Mouse (Mus musculus) left cerebral cortex, postnatal 36 days (tissue): ENCODE measurements around the gene Gm21748. TPM values are rescaled to one million over a fixed set of nuclear protein-coding genes. Genes with fewer than 3 reads are reported as not detected.
"Not testable (repeated sequence)": the region's sequence is repeated elsewhere in the genome, so short reads cannot be mapped to it uniquely, and the experiment has no call there.

Source experiments
- DNase-seq, 2 experiments: peaks; one replicate each; pipeline ENCODE4 v3.0.0; 2021 to 2022; ENCODE audit warnings: low spot score in 2 of 2, mixed read lengths in 1 of 2
- intact Hi-C: fragments of 180-260 bp; cut with DNase I; formaldehyde crosslinking; loops from one replicate; pipeline ENCODE4 v1.15.1; 2025
- total RNA-seq, 2 experiments: library from RNA; stranded (reverse); gene quantifications; 2 replicates each; pipeline ENCODE4 v1.2.3; 2021

Gene Gm21748
- total RNA-seq = not detected

DNA sequence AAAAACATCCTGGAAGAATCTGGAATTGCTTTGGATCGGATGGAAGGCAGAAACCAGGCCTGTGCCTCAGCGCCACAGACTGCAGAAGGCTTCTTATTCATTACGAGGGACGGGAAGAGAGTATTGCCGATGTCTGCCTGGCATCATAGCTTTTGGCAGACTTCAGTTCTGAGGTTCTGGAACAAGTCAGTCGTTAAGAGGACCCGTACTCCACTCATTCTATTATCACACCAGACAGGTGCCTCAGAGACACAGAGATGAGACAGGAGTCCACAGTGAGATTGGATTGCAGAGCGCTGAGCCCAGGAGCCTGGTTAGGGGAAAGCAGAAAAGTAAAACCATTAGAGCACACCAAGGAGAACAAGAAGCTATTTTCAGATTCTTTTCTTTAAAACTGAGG is at the start of gene Gm21748:
Gene Gm21748, minus strand, starts transcription at position 101 of the 400 bp plus-strand sequence.
- intact Hi-C loops, DNase-seq: not testable (repeated sequence)

Other genes with a start within 250 kb of the Gm21748 start
- not detected for gene Gm21860, start 84.4 kb downstream of the Gm21748 start, total RNA-seq
- gene Gm47283, start 54.4 kb downstream of the Gm21748 start, total RNA-seq = not detected